Mouse (Mus musculus): ENCODE results near the gene Shroom3.
A peak's percentile ranks its signal among the peaks of the same experiment; 100 is the strongest.

Gene Shroom3

DNA sequence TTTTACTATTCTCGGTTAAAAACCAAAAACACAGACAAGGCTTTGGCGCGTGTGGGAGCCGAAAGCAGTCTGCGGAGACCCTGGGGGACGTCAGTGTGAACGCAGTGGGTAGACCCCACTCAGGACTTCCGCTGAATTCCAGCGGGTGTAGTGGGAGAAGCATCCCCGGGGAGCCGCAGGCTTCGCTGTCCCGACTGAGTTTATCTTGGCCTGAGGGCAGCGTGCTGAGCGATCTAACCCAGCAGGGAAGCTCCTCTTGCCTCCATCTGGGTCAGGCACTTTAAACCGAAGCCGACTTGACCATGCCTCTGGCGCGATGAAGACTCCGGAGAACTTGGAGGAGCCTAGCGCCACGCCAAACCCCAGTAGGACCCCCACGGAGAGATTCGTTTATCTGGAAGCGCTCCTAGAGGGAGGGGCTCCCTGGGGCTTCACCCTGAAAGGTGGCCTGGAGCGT, at the start of gene Shroom3:
Shroom3 (plus strand) TSS at position 85 of the 457 bp plus-strand sequence.
- DNase-seq = no peak

DNA sequence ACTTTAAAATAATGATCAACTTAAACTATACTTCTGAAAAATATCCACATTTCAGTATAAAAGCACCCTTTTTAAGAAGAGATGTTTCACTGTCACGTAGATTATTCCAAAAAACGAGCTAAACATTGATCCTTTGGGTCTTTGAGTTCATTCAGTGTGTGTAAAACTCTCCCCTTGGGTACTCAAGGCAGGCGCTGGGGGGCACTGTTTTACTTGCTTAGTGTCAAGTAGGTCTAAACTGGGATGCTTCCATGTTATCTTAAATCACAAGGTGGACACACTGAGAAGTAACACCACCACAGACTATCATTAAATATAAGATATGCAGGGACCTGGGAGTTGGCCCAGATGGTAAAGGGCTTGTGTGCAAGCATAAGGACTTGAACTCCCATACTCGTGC, 49.7 kb upstream of the Shroom3 start:
- no peak for DNase-seq

DNA sequence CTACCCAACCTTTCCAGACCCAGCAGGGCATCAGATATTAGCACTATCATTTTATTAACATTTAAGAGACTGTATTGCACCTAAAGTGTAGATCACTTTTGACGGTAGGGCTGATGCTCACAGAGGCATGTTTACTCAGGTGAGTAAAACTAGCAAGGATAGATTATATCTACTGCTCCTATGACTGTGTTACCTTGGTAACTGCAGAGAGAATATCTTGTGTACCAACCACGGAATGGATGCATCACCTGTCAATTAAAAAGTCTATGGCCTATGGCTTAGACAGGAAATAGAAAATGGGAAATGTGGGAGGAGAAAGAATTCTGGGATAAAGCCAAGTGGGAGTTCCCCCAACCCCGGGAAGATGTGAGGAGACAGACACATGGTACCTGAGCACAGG, 48.3 kb upstream of the Shroom3 start:
- no peak for DNase-seq

DNA sequence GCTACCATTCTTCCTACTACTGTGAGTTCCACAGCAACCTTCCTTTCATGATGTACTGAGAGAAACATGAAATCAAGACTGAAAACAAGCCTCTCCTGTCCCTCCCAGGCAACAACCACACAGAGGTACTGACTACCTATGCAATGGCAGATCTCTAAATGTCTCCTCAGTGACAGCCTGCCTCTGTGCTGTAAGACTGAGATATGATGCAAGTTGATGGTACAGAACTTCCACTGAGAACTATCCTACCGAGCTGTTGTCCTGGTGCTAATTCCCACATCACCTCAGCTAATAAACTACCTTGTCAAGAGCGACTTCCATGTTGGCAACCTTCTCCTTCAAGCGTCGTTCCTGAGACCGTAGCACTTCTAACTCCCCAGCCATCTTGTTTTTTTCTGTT, 47.3 kb upstream of the Shroom3 start:
- no peak for DNase-seq

DNA sequence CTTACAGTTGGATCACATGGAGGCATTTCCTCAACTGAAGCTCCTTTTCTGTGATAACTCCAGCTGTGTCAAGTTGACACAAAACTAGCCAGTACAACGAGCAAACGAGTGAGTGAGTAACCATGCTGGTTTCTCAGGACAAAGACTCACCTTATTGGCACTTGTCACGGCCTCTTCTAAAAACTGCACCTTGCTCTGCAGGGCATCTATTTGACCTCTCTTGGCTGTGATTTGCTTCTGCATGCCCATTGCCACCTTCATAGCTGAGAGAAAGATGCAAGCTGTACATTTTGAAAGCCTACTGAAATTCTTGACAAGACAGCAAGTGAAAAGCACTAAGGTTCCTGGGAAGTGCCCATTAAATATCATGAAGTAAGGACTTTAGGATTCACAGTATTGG, 42.4 kb upstream of the Shroom3 start:
- DNase-seq = no peak

DNA sequence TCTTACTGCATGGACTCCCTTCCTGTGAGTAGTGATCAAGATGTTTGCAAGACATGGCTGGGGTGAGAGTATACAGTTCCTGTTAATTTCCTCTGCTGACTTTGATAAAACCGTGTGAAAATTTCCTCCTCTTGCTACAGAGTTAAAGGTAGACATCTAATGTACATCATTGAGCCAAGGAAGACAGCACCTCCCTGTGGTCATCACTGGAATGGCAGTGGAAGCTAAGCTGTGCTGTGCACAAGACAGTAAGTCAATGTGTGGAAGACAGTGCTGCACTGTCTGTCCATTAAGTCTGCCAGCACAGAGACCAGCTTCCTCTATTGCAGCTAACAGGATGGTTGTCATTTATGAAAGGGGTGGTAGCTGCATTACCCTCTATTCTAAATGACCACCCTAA, 27.0 kb upstream of the Shroom3 start:
- peak; percentile 50 for DNase-seq

DNA sequence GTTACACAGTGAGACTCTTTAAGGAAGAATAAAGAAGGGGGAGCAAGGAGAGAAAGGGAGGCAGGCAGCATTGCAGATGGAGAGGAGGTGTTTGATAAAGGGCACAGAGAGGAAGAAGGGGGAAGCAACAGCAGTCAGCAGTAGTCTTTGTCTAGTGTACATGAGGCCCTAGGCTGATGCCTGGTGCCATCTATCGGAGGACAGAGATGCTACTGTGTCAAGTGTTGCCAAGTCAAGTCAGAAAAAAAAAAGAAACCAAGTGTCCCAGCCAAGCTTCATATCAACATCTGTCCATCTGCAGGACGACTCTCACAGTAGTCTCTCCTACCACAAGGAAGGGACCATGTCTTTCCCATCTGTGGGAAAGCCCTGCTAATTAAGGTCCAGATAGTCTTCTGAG, 18.9 kb upstream of the Shroom3 start:
- DNase-seq = no peak

DNA sequence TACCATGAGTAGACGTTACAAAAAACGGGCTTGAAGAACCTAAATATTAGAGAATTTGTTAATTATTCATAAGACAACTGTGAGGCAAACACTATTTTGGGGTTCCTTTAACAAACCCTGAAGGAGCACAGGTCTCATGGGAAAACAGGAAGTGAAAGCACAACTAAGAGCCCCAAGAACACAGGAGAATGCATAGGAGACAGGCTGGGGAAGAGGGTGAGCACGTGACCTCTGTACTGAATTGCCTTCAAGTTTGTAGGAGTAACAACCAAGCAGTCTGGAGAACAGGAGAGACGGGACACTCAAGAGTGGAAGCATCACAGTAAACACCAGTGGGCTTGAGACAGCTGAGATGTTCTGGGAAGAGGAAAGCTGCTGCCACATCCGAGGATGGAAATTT, 16.4 kb upstream of the Shroom3 start:
- DNase-seq = no peak

DNA sequence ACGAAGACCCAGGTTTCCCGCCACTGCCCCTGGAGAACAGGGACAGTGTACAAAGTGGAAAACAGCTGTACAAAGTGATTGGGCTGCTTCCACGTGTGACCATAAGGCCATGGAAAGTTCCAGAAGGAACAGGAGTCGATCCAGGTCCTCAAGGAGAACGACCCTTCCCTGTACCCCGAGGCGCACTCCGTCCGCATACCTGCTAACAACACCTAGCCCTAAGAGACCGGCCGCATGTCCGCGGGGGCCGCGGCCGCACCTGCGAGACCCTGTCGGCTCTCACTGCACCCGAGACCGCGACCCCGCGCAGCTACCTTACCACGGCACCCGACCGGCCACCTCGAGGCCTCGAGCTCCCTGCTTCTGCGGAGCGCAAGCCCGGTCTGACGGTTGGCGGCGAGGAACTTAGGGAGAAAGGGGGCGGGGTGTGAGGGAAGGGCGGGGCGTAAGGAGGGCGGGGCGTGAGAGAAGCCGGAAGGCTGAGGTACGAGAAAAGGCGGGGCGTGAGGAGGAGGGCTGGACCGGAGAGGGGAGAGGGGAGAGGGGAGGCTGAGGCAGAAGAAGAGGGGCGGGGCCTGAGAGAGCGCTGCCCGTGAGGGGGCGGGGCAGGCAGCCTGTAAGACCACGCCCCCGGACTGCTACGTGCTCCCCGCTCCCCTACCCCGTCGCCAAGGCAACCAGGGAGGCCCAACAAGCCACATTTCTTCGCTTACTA, 8.2 kb upstream of the Shroom3 start, which contains the start of gene Ccdc158:
Ccdc158 (minus strand) TSS at position 413 of the 715 bp plus-strand sequence.
- DNase-seq = no peak

DNA sequence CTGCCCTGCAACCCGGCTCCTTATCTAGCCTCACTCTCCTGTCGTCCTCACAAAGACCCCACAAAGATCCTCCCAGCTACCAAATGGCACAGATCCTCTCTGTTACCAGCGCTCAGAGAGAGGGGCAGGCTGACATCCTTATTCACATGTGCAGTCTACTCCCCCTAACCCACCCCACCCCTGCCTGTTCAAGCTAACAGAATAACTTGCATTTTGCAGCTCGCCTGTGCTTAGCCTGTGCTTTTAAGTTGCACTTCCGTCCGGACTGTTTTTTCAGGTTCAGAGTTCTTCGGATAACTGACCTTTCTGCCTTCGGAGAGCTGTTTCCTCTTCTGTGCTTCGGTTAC, 7.7 kb upstream of the Shroom3 start:
- no peak for DNase-seq

DNA sequence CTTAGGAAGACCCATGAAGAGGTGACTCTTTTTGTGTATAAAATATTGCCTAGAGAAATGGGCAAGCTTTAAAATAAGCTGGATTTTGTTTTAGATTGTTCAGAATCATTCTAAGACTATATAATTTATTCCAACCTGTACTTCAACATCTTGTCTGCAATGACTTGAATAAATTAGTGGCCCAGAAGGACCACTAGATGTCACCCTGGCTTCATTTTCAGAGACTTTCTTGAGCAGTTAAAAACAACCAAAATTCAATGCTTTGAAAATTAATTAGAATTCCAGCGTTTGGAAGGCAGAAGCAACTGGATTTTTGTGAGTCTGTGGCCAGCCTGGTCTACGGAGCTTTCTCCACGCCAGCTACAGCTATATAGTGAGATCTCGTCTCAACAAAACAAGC, 3.8 kb upstream of the Shroom3 start:
- DNase-seq = peak; percentile 39

DNA sequence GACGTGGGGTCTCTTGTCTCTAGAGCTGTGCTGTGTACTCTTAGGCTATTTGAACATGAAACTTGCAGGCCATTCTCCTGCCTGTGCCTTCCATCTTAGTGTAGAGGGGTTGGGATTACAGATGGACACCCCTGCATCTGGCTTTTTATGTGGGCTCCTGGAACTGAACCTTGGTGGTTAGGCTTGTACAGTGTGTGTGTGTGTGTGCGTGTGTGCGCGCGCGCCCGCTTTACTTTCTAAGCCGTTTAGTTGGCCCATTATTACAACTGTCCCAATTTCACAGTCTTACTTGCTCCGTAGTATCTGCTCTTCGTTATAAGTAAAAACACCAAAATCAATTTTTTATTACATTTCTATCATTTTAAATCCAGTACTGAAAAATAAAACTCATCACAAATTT, 1.4 kb upstream of the Shroom3 start:
- no peak for DNase-seq

DNA sequence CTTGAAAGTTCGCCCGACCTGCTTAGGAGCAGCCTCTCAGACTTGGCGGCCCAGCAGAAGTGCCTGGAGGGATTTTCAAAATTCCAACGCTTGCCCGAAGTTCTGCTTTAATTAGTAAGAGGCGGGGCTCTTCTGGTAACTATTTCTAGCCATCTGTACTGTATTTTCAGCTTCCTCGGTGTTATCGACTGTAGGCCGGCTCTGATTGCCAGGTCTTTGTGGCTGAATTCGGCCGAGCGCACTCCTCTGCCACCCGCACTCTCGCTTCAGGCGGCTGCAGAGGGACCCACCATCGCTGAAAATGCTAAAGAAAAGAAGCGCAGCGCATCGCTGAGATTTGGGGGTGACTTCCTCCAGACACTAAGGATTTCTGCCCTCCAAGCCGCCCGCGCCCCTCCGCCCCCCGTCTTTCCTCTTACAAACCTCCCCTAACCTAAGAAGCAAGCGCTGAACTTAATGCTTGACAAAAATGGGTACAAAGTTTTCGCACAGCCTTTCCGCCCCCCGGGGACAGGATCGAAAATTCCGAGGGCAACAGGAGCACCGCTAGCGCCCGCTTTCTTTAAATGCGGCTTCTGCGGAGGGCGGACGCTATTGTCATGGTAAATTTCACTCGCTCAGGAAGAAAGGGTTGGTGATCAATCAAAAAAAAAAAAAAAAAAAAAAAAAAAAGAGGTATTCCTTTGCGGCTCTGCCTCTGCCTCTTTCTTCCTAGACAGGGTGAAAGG, 450 bp upstream of the Shroom3 start:
- no peak for DNase-seq

DNA sequence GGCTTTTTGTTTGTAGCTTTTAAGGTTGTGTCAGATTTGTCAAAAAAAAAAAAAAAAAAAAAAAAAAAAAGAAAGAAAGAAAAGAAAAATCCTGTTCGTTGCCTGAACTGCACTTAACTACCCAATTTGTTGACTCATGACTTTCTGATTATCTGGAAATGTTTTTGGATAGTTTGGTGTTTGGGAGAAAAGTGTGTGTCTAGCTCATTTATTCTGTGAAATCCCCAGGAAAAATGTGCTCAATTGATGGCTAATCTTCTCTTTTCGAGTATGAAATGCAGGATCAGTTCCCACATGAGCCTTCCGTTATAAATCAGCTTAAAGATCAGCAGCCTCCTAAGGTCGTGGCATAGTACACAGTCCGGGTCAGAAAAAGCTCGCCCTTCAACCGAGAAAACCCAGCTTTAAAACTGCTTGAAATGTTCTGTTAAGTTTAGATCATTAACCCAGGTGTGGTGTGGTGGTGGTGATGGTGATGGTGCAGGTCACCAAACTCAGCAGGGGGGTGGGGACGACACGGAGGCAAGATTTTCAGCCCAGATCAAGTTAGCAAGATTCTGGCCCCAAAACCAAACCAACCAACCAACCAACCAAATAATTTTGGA, 738 bp downstream of the Shroom3 start:
- DNase-seq = no peak

DNA sequence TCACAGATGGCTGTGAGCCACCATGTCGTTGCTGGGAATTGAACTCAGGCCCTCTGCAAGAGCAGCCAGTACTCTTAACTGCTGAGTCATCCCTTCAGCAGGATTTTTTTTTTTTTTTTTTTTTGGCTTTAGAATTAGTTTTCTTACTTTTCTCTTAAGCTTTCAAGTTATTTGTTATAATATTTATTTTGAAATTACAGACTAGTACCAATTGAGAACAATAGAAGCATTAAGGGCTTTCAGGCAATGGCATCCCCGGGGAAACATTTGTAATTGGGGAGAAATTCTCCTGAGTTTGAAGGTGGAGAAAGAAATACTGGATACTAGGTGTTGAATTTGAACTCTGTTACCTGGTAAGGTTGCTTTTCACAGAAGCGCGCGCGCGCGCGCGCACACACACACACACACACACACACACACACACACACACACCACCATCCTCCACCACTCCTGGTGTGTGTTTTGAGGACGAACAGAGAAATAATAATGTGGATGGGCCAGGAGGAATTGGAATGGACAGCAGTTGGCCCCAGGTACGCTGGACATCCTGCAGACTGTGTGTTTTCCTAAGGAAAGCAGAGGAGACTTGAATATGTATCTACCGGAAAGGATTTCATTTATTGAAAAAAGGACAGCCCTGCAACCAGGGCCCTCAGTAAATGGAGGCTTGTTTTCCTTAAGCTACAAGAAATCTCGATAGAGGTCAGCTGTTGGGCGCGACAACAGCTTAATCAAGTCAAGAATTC, 1.7 kb downstream of the Shroom3 start:
- no peak for DNase-seq

DNA sequence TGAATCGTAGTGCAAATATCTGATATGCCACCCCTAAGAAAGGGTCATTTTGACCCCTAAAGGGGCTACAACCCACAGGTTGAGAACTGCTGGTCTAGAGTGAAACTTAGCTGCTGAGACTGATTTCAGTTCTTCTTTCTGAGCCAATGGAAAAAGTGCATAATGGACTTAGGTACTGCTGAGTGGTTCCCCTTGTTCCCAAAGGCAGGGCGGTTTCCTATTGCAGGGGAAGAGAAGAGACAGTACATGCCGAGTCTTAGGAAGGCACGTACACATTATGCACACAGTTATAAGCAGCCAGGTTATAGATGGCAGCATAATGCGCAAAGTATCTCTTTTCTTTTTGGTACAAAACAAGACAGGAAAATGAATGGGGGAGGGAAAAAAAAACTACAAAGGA, 4.9 kb downstream of the Shroom3 start:
- no peak for DNase-seq

DNA sequence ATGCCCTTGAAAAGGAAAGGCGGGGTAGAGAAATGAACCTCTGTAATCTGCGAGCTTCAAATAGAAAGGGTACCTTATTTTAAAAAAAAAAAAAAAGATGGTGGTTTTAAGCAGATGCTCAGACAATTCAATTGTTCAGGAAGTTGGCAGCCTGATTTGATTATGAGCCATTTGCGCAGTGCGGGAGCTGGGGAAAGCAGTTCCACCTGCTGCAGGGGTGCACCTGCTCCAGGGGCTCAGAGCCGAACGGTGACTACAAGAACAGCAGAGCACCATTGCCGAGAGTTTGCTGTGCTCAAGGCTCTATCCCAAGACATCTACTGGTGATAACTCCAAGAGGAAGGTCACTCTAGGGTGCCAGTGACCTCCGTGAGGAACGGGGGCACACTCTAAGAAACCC, 5.3 kb downstream of the Shroom3 start:
- DNase-seq = no peak

DNA sequence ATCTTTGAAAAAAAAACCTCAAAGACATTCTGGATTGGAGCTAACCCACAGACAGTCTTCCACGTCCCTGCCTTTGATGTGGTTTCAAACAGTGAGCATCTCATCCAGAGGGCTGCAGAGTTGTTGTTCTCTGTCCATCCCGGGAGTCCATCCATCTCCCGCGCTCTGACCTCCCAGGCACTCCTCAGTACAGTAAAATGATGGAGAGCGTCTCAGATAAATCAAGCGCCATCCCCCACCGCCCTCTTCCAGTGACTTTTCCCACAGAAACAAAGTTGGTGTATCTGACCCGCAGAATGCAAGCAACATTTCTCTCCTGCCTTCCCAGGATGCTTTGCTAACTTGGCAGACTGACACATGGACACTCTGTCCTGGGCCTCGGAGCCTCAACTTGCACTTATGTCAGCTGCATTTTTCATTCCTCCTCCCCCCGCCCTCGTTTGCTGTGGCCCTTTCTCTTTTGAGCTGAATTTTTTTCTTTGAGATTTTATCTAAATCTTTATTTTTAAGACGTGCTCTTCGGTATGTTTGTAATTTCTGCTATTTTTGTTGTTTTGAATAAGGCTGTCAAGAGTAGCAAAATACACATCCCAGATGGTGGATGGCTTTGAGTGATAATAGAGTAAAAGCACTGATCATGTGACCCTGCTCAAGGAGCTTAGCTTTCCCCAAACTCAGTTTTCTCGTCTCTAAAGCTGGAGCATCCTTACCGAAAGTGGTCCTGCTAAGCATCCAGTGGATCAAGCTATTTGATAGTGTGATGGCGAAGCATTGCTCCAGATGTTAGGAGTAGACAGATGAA, 9.2 kb downstream of the Shroom3 start:
- DNase-seq = no peak

DNA sequence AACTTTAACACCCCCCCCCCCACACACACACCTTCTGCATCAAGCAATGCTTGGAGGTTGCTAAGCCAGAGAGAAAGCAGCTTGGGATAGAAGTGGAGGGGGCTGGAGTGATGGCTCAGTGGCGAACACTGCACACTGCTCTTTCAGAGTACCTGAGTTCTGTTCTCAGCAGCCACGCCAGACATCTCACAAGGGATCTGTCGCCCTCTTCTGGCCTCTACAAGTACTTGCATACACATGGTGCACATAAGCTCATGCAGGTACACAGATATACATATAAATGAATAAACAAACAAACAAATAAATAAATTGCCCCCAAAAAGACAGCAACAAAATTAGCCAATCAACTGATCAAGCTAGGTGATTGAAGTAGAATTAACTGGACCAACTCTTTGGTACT, 10.5 kb downstream of the Shroom3 start:
- no peak for DNase-seq

DNA sequence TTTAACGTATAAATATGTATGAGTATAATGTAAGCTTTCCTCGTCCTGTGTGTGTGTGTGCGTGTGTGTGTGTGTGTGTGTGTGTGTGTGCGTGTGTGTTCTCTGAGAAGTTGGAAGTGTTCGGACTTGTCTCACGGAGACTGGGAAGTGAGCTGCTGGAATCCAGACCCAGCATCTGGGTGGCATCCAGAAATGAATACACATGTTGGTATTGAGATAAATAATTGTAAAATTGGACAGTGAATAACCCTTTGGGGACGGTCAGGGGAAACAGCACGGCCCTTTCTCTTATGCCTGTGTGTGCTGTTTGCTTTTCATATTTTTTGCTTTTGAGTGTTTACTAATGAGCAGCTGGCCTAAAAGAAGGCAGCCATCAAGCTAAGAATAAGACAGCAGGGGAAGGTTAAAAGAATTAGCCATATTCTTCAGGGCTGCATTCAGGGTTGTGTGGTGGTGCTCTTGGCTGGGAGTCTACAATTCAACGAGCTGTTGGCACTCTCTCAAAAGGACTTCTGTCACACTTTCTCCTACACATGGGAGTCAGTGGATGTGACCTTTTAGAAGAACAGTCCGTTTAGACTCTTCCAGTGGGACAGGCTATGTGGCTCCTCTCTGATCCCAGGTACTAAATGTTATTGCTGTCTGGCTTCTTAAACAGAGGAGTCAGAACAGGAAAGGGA, 11.2 kb downstream of the Shroom3 start:
- no peak for DNase-seq

DNA sequence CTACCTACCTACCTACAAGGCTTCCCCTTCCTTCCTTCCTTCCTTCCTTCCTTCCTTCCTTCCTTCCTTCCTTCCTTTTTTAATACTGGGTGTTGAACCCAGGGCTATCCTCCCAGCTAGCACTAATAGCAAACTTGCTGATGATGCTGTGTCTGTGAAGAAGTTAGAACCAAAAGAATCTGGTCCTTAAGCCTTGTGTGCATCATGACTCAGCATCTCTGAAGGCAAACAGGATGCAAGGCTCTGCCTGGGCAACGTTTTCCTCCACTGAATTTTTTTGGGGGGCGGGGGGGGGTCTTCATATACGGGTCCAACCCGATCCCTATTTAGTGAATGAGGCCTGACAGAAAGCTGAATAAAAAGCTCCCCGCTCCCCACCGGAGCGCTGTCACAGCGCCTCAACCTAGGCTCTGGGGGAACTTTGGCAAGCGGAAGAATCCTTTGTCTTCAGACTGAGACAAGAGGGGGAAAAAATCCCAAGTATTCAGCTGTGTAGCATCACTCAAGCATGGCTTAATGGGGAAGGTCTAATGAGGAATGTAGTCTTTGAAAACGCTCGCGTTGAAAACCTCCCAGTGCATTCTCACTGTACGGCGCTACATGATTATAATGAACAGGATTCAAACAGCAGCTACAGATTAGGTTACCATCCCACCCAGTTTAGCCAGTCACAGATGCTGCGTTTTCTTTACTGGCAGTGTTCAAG, 15.0 kb downstream of the Shroom3 start:
- no peak for DNase-seq
